Mouse (Mus musculus) embryonic fibroblast, embryonic 13.5 days (primary cell): ENCODE measurements around the gene Cacna1c.

Experiments used
- CTCF ChIP-seq: IDR thresholded peaks from 2 replicates; pipeline ENCODE4 v1.5.1; 2011; ENCODE audit warnings: mild to moderate bottlenecking, control low read depth, low read length, moderate library complexity, borderline replicate concordance; ENCODE audit not compliant: insufficient read depth
- POLR2A ChIP-seq: IDR thresholded peaks from 2 replicates; pipeline ENCODE4 v1.6.1; 2011; ENCODE audit warnings: low read depth, mild to moderate bottlenecking, control low read depth, low read length, moderate library complexity

DNA sequence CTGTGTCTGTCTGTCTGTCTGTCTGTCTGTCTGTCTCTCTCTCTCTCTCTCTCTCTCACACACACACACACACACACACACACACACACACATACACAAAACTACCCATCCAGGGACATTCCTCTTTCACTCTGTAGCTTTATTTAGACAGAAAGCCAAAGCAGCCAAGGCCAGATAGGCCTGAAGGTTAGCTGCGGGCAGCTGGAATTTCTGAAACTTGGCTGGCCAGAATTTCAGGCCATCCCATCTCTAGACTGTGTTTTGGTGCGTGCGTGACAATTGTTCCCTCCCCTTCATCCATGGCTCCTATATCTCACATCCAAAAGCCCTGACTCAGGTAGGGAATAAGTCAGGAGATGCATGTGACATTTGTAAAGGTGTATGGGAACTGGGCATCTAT is 125.9 kb downstream of the Cacna1c start:
- no peak for TF ChIP-seq CTCF
- TF ChIP-seq POLR2A, result no peak
